Mouse (Mus musculus) ovary, adult 18-20 months (tissue): ENCODE measurements around the gene Olfr1450.
"Not testable (repeated sequence)": the region's sequence is repeated elsewhere in the genome, so short reads cannot be mapped to it uniquely, and the experiment has no call there.

Experiments used
- DNase-seq: peaks from one replicate; pipeline ENCODE4 v3.0.0; 2022; ENCODE audit warnings: low spot score, mixed read lengths

Gene Olfr1450

GRCm38 (mm10) chr19:12949958-12950357, at the start of gene Olfr1450:
TSS of gene Olfr1450 (plus strand) at chr19:12950258.
- DNase-seq, result no peak

- DNase-seq, result no peak
Measured at GRCm38 (mm10) chr19:12903643-12904042, 46.4 kb upstream of the Olfr1450 start, which contains the start of gene Olfr1447. TSS of gene Olfr1447 (minus strand) at chr19:12903743.

GRCm38 (mm10) chr19:12924319-12924718, 25.7 kb upstream of the Olfr1450 start, which contains the start of gene Olfr1448:
TSS of gene Olfr1448 (minus strand) at chr19:12924419.
- no peak for DNase-seq

- DNase-seq, result no peak
Measured at GRCm38 (mm10) chr19:12930540-12930939, 19.5 kb upstream of the Olfr1450 start, which contains the start of gene Olfr1449. TSS of gene Olfr1449 (plus strand) at chr19:12930840.

GRCm38 (mm10) chr19:12970082-12970481, 20.0 kb downstream of the Olfr1450 start:
- not testable (repeated sequence) for DNase-seq

GRCm38 (mm10) chr19:12992316-12992715, 42.3 kb downstream of the Olfr1450 start:
- not testable (repeated sequence) for DNase-seq

GRCm38 (mm10) chr19:12994714-12995113, 44.7 kb downstream of the Olfr1450 start, which contains the start of gene Olfr1451:
TSS of gene Olfr1451 (plus strand) at chr19:12995014.
- no peak for DNase-seq
